In the genomic region with DNA sequence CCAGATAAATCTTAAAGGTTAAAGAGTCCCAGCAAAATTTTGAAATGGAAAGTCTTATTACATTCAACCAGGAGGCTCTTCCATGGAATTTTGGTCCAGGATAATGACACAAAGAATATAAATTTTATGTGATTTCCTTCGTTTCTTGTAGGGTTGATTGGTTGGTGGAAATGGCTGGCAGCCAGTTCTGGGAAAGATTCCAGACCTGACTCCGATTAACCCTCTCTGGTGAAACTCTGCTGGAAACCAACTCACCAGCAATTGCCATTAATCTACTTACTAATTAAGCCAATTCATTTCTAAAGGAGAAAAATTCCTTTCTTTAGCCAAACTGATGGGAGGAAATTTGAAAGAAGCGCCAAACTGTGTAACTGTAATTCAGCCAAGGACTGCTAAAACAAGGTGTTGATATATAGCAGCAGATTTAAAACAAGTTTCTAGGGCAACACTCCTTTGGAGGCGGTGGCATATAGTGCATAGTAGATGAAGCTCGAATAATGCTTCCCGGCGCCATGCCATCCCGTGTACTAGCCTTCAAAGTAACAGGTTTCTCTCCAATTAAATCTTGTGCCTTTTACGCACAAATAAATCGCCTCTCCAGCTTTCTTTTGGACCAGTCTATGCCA, we compare ENCODE assay signal across 17 mouse cellular contexts. TPM values are rescaled to one million over a fixed set of nuclear protein-coding genes. Genes with fewer than 3 reads are reported as not detected.
A peak's percentile ranks its signal among the peaks of the same experiment; 100 is the strongest.
DNase-seq lines count a peak whose midpoint lies in the region; ATAC-seq lines count a peak whose summit lies in the region.
"Had no signal": no experiment of that assay in that cellular context is flagged by ENCODE, and none has a peak within 500 bp of the region (broad histone marks: within the 10 kb centered on the region; RNA-seq: fewer than 3 reads in every experiment).

No protein-coding gene starts in this region.

- H3K27me3 ChIP-seq in hindbrain, embryonic 11.5 days (ENCODE audit: control insufficient read depth, insufficient read depth, low read length): peaks cover 77% of the 10 kb centered on the region
- H3K27me3 ChIP-seq in hindbrain, embryonic 13.5 days: peaks cover 95% of the 10 kb centered on the region
- peaks cover 73% of the 10 kb centered on the region for H3K27me3 ChIP-seq in midbrain, embryonic 12.5 days
- peaks cover 78% of the 10 kb centered on the region for H3K27me3 ChIP-seq in midbrain, embryonic 13.5 days
- peaks cover 74% of the 10 kb centered on the region for H3K27me3 ChIP-seq in forebrain, embryonic 12.5 days
- H3K27me3 ChIP-seq in neural tube, embryonic 15.5 days (replicated peaks): peaks cover 85% of the 10 kb centered on the region

- 14% methylated on average over 10 of the region's 10 CpGs for WGBS in hindbrain, embryonic 11.5 days
- WGBS in hindbrain, embryonic 13.5 days: 9% methylated on average over 10 of the region's 10 CpGs
- 9% methylated on average over 10 of the region's 10 CpGs for WGBS in midbrain, embryonic 12.5 days
- WGBS in midbrain, embryonic 13.5 days: 9% methylated on average over 10 of the region's 10 CpGs
- WGBS in forebrain, embryonic 12.5 days: 3% methylated on average over 10 of the region's 10 CpGs
- 5% methylated on average over 10 of the region's 10 CpGs for WGBS in neural tube, embryonic 15.5 days

- H3K4me1 ChIP-seq in hindbrain, embryonic 11.5 days (replicated peaks; ENCODE audit: control insufficient read depth, insufficient read depth, low read length): no peaks in the 10 kb centered on the region
- H3K4me1 ChIP-seq in hindbrain, embryonic 13.5 days (replicated peaks): peaks cover 10% of the 10 kb centered on the region
- peaks cover 8% of the 10 kb centered on the region; the same call in 1 of the 2 replicates for H3K4me1 ChIP-seq in midbrain, embryonic 12.5 days
- H3K4me1 ChIP-seq in midbrain, embryonic 13.5 days (replicated peaks): 0 out of 2 replicates have a peak, but pooled peaks cover 6% of the 10 kb centered on the region
- peaks cover 17% of the 10 kb centered on the region for H3K4me1 ChIP-seq in forebrain, embryonic 12.5 days
- H3K4me1 ChIP-seq in neural tube, embryonic 15.5 days: peaks cover 18% of the 10 kb centered on the region
- H3K4me1 ChIP-seq: intestine, embryonic 15.5 days had no signal

- H3K27ac ChIP-seq in hindbrain, embryonic 11.5 days (ENCODE audit: low read depth, low read length): no peak overlapping the region
- no peak overlapping the region for H3K27ac ChIP-seq in hindbrain, embryonic 13.5 days
- no peak overlapping the region for H3K27ac ChIP-seq in midbrain, embryonic 12.5 days (replicated peaks)
- no peak overlapping the region for H3K27ac ChIP-seq in midbrain, embryonic 13.5 days
- no peak overlapping the region for H3K27ac ChIP-seq in forebrain, embryonic 12.5 days
- H3K27ac ChIP-seq in neural tube, embryonic 15.5 days (replicated peaks): no peak overlapping the region
- H3K27ac ChIP-seq: heart, adult 2 months; intestine, embryonic 15.5 days; kidney, postnatal 0 days had no signal

- H3K4me2 ChIP-seq in hindbrain, embryonic 11.5 days (replicated peaks; ENCODE audit: low read depth, low read length): no peak overlapping the region
- H3K4me2 ChIP-seq in hindbrain, embryonic 13.5 days: no peak overlapping the region
- H3K4me2 ChIP-seq in midbrain, embryonic 12.5 days (replicated peaks): no peak overlapping the region
- no peak overlapping the region for H3K4me2 ChIP-seq in midbrain, embryonic 13.5 days (replicated peaks)
- no peak overlapping the region for H3K4me2 ChIP-seq in forebrain, embryonic 12.5 days
- H3K4me2 ChIP-seq in neural tube, embryonic 15.5 days: no peak overlapping the region
- H3K4me2 ChIP-seq: intestine, embryonic 15.5 days had no signal

- H3K9ac ChIP-seq in hindbrain, embryonic 11.5 days (ENCODE audit: low read depth, low read length): no peak overlapping the region
- H3K9ac ChIP-seq in hindbrain, embryonic 13.5 days: no peak overlapping the region
- H3K9ac ChIP-seq in midbrain, embryonic 12.5 days (replicated peaks): no peak overlapping the region
- no peak overlapping the region for H3K9ac ChIP-seq in midbrain, embryonic 13.5 days (replicated peaks)
- no peak overlapping the region for H3K9ac ChIP-seq in forebrain, embryonic 12.5 days
- no peak overlapping the region for H3K9ac ChIP-seq in neural tube, embryonic 15.5 days (replicated peaks)
- H3K9ac ChIP-seq: intestine, embryonic 15.5 days had no signal

- ATAC-seq in hindbrain, embryonic 11.5 days (ENCODE audit: low FRiP score): no peak
- no peak for ATAC-seq in hindbrain, embryonic 13.5 days (ENCODE audit: low FRiP score)
- ATAC-seq in midbrain, embryonic 12.5 days (ENCODE audit: low FRiP score, low read depth): peak; percentile 23; the same call in 1 of the 2 replicates
- ATAC-seq in midbrain, embryonic 13.5 days: no peak
- peak; percentile 79; the same call in 1 of the 2 replicates for ATAC-seq in forebrain, embryonic 12.5 days (ENCODE audit: low FRiP score)
- 0 out of 2 replicates have a peak, but pooled peaks have one; percentile 68 for ATAC-seq in neural tube, embryonic 15.5 days (ENCODE audit: low FRiP score)
- ATAC-seq: intestine, embryonic 15.5 days had no signal

- no peak overlapping the region for H3K4me3 ChIP-seq in hindbrain, embryonic 11.5 days (ENCODE audit: low read depth, low read length)
- no peak overlapping the region for H3K4me3 ChIP-seq in hindbrain, embryonic 13.5 days
- no peak overlapping the region for H3K4me3 ChIP-seq in midbrain, embryonic 12.5 days
- H3K4me3 ChIP-seq in midbrain, embryonic 13.5 days (replicated peaks): no peak overlapping the region
- H3K4me3 ChIP-seq in forebrain, embryonic 12.5 days (replicated peaks): no peak overlapping the region
- no peak overlapping the region for H3K4me3 ChIP-seq in neural tube, embryonic 15.5 days (replicated peaks)
- H3K4me3 ChIP-seq: heart, adult 2 months; intestine, embryonic 15.5 days had no signal

- H3K36me3 ChIP-seq in hindbrain, embryonic 11.5 days (ENCODE audit: control insufficient read depth, insufficient read depth, low read length): no peaks in the 10 kb centered on the region
- H3K36me3 ChIP-seq in hindbrain, embryonic 13.5 days: no peaks in the 10 kb centered on the region
- no peaks in the 10 kb centered on the region for H3K36me3 ChIP-seq in midbrain, embryonic 12.5 days
- H3K36me3 ChIP-seq in midbrain, embryonic 13.5 days: no peaks in the 10 kb centered on the region
- H3K36me3 ChIP-seq in forebrain, embryonic 12.5 days (replicated peaks): no peaks in the 10 kb centered on the region
- no peaks in the 10 kb centered on the region for H3K36me3 ChIP-seq in neural tube, embryonic 15.5 days
- H3K36me3 ChIP-seq: intestine, embryonic 15.5 days had no signal

- DNase-seq in hindbrain, embryonic 11.5 days (ENCODE audit: low spot score): peak; percentile 12
- DNase-seq in right cerebral cortex, postnatal 4 days: no peak
- DNase-seq: cerebellum, adult 11 months; embryo, embryonic 11 days; heart, adult 2 months; heart, postnatal 10 days; liver; lung, adult 2 months had no signal

- H3K9me3 ChIP-seq in hindbrain, embryonic 11.5 days (ENCODE audit: control insufficient read depth, low read length): no peaks in the 10 kb centered on the region
- no peaks in the 10 kb centered on the region for H3K9me3 ChIP-seq in hindbrain, embryonic 13.5 days
- H3K9me3 ChIP-seq in midbrain, embryonic 12.5 days: no peaks in the 10 kb centered on the region
- no peaks in the 10 kb centered on the region for H3K9me3 ChIP-seq in midbrain, embryonic 13.5 days
- no peaks in the 10 kb centered on the region for H3K9me3 ChIP-seq in forebrain, embryonic 12.5 days
- no peaks in the 10 kb centered on the region for H3K9me3 ChIP-seq in neural tube, embryonic 15.5 days (replicated peaks)
- H3K9me3 ChIP-seq: intestine, embryonic 15.5 days had no signal

RNA-seq across cellular contexts. Expression of a gene that starts 10.5 kb away (rescaled TPM):
- polyA plus RNA-seq in hindbrain, embryonic 11.5 days (2014; fragmentation: Nextera tagmentation; extraction: Ambion mirVana): 15.5 and 18.0 TPM in 2 replicates
- 1.3 and 3.1 TPM in 2 replicates for polyA plus RNA-seq in hindbrain, embryonic 13.5 days (2015; fragmentation: Nextera tagmentation; extraction: Ambion mirVana)
- 0.45 and 1.8 TPM in 2 replicates for polyA plus RNA-seq in midbrain, embryonic 12.5 days (2016; fragmentation: Nextera tagmentation; extraction: Ambion mirVana)
- polyA plus RNA-seq in midbrain, embryonic 13.5 days (2015; fragmentation: Nextera tagmentation; extraction: Ambion mirVana): 0.70 and 0.71 TPM in 2 replicates
- polyA plus RNA-seq in forebrain, embryonic 12.5 days (2016; fragmentation: Nextera tagmentation; extraction: Ambion mirVana): 0.51 and 0.78 TPM in 2 replicates
- polyA plus RNA-seq in neural tube, embryonic 15.5 days (2015; fragmentation: Nextera tagmentation; extraction: Ambion mirVana): 0.23 TPM in 1 of 2 replicates, not detected in the other
- polyA plus RNA-seq: C2C12; heart, adult 2 months; kidney, postnatal 0 days; lung, adult 2 months; testis, adult 2 months had no signal

Comparison
In these comparisons a context has a peak if more than half of its experiments do, and no peak if none do; other contexts are left out.
1. ATAC-seq: peak in midbrain, embryonic 12.5 days (single experiment), forebrain, embryonic 12.5 days (single experiment) and neural tube, embryonic 15.5 days (single experiment); none in hindbrain, embryonic 11.5 days (single experiment), hindbrain, embryonic 13.5 days (single experiment) and midbrain, embryonic 13.5 days (single experiment).